Mouse (Mus musculus): ENCODE data around the gene Ptpn3.
"Not testable (repeated sequence)": the region's sequence is repeated elsewhere in the genome, so short reads cannot be mapped to it uniquely, and the experiment has no call there.

The Ptpn3 gene

GRCm38 (mm10) chr4:57214852-57215251, 86.8 kb downstream of the Ptpn3 start:
- no peak for DNase-seq

- no peak for DNase-seq
Observed at GRCm38 (mm10) chr4:57214114-57214513, 87.5 kb downstream of the Ptpn3 start.

DNA sequence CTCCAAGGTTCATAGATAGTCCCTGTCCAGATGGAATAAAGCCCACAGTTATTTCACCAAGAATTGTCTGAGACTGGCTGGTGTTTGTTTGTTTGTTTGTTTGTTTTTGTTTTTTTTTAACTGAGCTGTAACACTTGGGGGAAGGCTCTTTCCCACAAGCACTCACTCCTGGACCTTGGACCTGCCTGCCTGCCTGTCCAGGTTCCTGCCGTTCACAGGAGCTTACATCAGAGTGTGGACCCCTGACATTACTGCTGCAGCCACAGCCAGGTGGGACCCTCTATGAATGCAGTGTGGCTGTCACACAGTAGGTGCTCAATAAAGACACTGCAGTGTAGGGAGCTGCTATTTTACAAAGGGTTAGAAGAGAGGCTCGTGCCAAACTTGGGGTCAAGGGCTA, 89.9 kb downstream of the Ptpn3 start:
- no peak for DNase-seq

GRCm38 (mm10) chr4:57205908-57206307, 95.7 kb downstream of the Ptpn3 start:
- peak; percentile 62 for DNase-seq

DNA sequence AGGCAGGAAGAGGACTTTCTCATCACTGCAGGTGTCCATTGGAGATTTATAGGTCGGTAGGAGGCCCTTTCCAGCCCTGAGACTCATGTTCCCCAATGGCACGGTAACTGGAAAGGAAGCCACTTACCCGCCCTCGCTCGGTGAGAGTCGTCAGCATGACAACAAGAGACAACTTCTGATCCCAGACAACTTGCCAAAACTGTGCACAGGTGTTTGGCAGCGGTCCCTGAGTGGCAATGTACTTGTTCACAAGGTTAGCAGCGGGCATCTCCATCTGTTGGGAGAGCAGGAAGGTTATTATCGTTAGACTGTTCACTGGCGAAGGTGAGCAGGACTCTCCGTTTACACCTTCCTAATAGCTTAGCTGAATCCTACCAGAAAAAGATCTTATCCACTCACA, 96.9 kb downstream of the Ptpn3 start:
- no peak for DNase-seq

DNA sequence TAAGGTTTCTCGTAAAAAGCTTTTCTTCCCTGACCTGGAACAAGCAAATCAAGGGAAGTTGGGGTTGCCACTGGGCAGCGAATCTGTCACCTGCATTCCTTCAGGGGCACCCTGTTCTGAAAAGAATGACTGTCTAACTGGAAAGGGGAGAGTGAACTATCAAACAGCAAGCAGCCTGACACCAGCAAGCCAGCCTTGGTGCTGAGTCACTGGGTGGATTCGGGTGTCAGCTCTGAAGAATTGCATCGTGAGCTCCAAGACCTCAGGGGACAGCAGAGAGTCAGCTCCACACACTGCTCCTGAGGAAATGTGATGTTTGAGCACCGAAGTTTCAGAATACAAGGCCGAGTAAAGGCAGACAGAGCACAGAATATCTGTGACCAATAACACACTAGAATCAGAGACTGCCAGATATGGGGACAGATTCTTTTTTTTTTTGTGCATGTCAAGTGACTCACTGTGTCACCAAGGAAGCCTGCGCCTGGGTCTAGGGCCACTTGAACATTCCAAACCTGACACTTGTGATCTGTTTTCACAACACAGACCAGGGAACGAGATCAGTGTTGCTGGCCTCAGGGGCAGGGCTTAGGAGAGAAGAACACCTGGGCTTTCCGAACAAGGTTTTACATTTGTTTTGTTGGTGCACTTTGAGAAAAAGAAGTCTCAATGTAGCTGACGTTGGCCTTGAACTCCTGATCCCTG, 98.8 kb downstream of the Ptpn3 start:
- no peak for DNase-seq

GRCm38 (mm10) chr4:57202132-57202531, 99.5 kb downstream of the Ptpn3 start:
- no peak for DNase-seq

GRCm38 (mm10) chr4:57200661-57201060, 101.0 kb downstream of the Ptpn3 start:
- DNase-seq: no peak

DNA sequence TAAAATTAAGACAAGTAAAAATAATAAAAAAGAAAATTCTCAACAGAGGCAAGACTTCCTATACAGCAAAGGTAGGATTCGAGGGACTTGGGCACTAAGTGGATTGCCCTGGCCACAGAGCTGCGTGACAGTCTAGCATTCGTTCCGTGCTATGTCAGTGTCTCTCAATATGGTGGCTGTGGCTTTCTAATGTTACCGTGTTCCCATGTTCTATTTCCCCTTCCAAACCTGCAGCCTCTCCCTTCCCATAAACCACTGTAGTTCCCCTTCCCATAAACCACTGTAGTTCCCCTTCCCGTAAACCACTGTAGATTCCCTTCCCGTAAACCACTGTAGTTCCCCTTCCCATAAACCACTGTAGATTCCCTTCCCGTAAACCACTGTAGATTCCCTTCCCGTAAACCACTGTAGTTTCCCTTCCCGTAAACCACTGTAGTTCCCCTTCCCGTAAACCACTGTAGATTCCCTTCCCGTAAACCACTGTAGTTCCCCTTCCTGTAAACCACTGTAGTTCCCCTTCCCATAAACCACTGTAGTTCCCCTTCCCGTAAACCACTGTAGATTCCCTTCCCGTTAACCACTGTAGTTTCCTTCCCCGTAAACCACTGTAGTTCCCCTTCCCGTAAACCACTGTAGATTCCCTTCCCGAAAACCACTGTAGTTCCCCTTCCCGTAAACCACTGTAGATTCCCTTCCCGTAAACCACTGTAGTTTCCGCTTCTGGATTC, 102.8 kb downstream of the Ptpn3 start:
- DNase-seq: not testable (repeated sequence)

DNA sequence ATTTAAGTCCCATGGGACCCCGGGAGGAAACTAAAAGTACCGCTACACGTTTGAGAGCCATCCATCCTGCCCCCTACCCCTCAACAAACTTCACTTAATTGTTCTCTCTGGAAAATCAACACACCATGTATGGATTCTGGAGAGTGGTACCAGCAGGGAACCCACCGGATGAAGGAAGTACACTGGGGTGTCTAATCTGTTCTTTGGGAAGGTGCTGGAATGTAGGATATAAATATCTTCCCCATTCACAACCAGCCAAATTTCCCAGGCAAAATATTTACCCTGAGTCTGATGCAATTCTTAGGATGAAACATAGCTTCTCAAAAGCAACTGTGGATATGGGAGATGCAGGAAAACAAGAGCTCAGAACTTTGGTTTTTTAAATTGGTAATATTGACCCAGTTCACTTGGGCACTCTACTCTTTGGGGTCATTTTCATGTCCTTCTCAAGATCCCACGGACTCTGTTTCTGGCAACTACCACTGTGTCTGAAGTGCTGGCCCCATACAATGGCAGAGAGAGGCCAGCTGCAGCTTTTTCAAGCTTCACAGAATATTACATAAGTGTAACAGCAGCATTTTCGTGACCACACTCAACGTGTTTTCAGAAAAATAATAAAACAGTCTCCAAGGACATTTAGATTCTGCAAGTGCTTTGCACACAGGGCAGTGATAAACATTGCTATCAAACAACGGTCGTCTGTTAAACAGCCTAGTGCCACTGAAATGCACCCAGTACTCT, 109.9 kb downstream of the Ptpn3 start:
- DNase-seq: no peak

DNA sequence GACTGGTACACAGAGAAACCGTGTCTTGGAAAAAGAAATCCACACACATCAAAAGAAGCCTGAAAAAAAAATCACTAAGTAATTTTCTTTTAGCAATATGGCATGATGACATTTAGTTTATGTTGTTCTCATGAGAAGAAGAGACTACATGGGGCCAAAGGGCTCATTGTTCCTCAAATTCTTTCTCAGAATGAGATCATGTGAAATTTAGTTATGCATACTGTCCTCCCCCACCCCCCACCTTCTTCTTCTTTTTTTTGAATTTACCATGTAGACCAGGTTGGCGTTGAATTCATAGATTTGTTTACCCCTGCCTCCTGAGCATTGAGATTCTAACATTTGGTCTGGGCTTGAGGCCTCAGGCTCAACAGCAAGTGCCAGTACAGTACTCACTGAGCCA, 111.8 kb downstream of the Ptpn3 start:
- DNase-seq: no peak

DNA sequence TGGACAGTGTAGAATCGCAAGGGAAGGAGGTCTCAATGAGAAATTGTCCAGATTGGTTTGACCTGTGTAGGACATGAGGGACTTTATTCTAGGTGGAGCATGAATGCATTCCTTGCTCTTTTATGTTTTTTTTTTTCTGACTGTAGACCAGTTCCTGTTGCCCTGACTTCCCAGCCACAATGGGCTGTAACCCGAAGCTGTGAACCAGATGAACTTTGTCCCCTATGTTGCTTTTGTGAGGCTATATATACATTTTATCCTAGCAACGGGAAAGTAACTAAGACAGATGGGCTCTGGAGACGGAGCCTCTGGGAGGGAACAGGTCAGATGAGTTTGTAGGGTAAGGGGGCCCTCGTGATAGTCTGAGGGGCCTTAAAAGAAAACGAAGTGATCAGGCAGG, 115.6 kb downstream of the Ptpn3 start:
- no peak for DNase-seq

DNA sequence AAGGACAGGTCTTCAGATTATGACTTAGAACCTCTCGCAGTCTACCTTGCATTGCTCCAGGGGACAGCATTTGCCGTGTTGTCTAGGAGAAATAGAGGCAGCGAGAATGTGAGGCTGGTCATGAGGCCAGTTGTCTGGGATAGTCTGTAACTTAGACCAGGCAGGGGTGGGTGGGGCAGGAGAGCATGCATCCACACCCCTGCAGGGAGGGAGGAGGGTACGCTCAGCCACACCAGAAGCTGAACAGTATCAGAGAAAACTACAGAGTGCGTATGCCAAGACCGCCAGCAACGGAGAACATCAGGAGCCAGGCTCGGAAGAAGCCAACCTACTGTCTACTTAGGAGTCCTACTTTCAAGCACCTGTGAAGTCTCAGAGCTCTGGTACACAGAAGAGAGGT, 116.2 kb downstream of the Ptpn3 start:
- no peak for DNase-seq

- DNase-seq: no peak
Observed at GRCm38 (mm10) chr4:57183493-57183892, 118.1 kb downstream of the Ptpn3 start.

DNA sequence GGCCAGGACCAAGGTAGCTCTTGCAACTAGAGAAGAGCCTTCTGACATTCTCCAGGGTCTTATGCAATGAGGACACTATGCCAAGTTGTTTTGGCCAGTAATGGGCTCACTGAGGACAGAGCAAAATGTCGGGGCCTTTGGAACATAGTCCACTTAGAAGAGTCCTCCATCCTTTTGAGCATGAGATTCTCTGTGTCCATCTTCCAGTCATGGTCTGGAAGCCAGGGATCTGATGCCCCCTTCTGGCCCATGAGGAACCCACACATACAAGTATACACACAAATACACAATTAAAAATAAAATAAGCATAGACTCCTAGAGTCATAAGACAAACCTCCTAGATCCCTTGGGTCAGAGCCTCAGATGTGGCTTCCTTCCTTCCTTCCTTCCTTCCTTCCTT, 120.1 kb downstream of the Ptpn3 start:
- no peak for DNase-seq

GRCm38 (mm10) chr4:57178881-57179280, 122.8 kb downstream of the Ptpn3 start:
- DNase-seq: no peak

DNA sequence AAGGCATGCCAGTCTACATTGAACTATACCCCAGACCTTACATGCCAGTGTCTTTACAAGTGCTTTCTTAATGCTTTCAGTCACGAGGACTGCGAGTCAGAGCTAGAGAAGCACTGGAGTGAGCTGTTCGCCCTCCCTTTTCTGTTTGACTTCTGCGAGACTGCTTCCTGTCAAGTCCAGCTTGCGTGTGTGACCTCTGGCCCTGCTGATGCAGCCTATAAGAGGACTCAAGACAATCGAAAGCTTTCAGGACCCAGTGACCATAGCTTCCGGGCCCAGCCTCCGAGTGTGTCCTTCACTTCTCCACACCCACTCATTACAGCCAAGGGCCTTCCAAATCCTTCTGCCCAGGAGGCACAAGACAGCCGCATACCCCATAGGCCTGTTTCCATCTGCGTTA, 126.3 kb downstream of the Ptpn3 start:
- DNase-seq: no peak

DNA sequence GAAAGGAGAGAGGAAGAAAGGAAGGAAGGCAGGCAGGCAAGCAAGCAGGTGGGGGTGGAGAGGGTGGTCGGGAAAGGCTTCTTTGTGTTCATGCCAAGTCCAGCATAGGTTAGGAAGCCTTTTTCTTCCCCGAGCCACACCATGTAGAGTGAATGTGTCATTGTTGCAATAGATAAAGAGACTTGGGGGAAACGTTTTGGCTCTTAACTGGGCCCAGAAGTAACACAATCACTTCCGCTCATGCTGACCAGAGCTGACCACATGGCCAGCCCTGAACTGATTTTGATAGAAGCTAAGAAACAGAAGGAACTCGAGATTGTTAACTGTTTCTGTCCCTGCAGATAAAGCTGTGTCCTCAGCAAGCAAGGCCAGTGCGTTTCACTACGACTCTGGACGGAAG, 128.8 kb downstream of the Ptpn3 start:
- no peak for DNase-seq

DNA sequence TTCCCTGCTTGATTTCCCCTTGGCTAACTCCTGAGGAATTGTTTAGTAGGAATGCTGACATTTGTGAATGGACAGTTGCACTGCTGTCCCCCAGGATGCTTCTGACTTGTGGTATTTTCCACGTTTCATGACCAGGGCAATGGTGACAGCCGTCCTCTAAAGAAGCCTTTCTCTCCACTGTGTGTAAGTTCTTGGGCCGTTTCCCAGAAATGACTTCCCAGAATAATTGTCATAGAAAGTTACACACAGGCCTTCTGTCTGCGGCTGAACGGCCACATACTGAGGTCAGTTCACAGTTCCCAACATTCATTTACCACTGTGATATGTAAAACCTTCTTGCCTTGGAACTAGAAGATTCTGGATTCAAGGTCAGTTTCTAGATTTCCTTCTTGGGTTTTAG, 129.8 kb downstream of the Ptpn3 start:
- DNase-seq: peak; percentile 72

DNA sequence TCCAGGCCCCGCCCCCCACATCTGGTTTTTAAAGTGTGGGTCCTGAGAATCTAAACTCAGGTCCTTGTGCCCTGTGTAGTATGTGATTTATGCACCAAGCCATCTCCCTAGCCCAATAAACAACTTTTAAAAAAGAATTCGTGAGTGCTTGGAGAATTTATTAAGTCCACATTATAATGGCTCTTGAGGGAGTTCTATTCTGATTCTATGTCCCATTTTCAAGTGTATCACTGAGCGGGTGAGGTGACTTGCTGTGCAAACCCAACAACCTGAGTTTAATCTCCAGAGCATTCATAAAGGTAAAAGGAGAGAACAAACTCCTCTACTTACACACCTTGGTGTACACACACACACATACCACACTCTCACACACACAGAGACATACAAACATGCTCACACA, 133.0 kb downstream of the Ptpn3 start:
- DNase-seq: no peak

DNA sequence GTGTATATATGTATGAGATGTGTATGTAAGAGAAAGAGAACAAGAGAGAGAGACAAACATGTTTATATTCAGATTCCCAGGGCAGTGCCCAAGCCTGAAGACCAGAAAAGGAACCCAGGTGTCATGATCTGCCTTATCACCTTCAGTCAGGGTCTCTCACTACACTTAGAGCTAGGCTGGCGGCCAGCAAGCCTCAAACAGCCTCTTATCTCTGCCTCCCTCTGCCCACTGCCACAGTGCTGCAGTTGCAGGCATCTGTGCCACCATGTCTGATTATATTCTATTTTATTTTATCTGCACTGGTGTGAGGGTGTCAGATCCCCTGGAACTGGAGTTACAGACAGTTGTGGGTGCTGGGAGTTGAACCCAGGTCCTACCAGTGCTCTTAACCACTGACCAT, 133.4 kb downstream of the Ptpn3 start:
- no peak for DNase-seq

DNA sequence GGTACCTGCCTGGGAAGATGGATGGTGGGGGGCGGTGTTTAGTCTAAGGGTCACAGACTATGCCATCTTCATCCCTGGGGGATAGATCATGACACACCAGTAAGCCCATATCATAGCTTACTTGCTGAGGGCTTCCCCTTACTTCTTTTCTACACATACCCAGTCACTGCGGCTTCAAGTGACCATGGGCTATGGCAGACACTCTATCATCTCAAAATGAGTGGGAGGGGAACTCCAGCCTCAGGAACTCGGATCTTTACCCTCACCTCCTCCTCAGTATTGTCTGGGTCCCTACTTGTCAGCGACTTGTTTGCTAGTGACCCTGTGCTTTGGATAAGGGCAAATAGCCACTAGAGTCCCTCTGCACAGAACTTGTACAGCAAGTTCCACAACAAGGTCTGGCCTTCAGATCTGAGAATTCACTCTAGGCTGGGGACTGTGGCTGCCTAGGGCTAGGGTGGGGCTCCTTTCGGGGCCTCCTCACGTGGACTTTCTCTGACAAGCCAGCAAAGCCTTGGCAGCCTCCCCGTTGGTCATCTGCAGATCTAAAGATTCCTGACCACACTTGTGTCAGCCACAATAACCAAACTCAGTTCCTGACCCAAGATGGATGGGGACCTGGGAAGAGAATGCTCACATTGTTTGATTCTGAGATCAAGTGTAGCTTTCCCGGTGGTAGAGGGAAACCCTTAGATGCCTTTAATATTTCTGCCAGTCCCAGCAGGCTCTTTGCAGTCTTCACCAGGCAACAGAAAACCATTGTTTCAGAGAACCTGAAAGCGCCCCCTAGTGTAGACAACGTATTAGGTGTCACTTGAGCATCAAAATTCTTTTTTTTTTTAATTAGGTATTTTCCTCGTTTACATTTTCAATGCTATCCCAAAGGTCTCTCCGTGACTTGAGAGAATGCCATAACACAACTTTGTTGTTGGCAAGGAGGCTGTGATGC, 134.4 kb downstream of the Ptpn3 start:
- DNase-seq: no peak

DNA sequence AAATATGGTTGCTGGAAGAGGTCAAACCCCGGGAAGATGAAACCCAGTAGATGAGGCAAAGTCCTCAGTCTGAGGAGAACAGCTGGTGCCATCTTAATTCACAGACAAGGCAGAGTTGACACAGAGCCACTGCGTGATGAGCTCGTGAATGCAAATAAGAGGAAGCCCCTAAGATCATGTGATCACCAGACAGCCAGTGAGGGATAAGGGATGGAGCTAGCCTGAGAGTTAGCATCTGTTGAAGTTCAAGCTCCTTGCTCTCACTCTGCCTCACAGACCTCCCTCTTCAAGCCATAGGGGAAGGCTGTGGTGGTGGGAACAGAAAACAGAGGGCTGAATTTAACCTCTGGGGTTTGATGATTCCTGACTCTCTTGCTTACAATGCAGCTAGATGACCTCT, 136.0 kb downstream of the Ptpn3 start:
- no peak for DNase-seq
